Mouse (Mus musculus) heart, adult 2 months (tissue): ENCODE measurements at regions not wholly inside any gene's neighbourhood (a gene's known extent, or its start where the extent isn't known, plus 50 kb on each side); places are given as distances from the start of the nearest gene placed in this dataset.

ENCODE experiments used
- CTCF ChIP-seq: fragments of 200-600 bp; IDR thresholded peaks from 2 replicates; pipeline ENCODE4 v1.8.1; 2022; ENCODE audit warnings: antibody characterized with exemption, mild to moderate bottlenecking, moderate library complexity
- EP300 ChIP-seq: fragments of 200-500 bp; IDR thresholded peaks from 2 replicates; pipeline ENCODE4 v1.6.1; 2011; ENCODE audit warnings: low read depth, low read length, control low read depth; ENCODE audit not compliant: insufficient read depth
- POLR2A ChIP-seq: fragments of 200-500 bp; IDR thresholded peaks from 2 replicates; pipeline ENCODE4 v1.6.1; 2011; ENCODE audit warnings: mild to moderate bottlenecking, low read depth, low read length, control low read depth; ENCODE audit not compliant: insufficient read depth

GRCm38 (mm10) chr5:116797460-116797859 lies 205.8 kb upstream of the Srrm4 start:
- TF ChIP-seq CTCF: no peak
- TF ChIP-seq POLR2A: no peak
- TF ChIP-seq EP300: no peak
